Mouse (Mus musculus): Measurements from ENCODE around the gene Slc6a11.
A peak's percentile ranks its signal among the peaks of the same experiment; 100 is the strongest.

Gene Slc6a11

DNA sequence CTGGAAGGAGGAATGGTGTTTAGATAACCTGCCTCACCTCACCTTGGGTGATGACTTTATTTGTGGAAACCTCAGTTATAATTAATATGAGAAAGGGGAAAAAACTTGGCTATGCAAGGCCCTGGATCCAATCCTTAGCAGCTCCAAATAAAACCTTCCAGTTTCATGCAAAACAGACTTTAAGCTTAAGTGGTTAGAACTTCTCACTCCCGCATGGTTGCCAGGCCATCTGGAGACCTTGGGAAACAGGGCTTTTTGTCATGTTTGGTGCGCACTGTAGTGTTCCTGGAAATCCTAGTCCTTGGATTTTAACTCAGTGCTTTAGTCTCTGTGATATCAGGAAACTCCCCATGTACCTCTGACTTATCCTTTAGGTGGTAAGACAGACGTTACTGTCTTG, 47.1 kb downstream of the Slc6a11 start:
- no peak for DNase-seq (ENCODE audit: low spot score in 2 of 2)

GRCm38 (mm10) chr6:114182366-114183179, 51.5 kb downstream of the Slc6a11 start:
- no peak for DNase-seq (ENCODE audit: low spot score in 2 of 2)

- DNase-seq (ENCODE audit: low spot score in 2 of 2) = no peak
These were observed 56.1 kb downstream of the Slc6a11 start for GRCm38 (mm10) chr6:114187121-114187520.

GRCm38 (mm10) chr6:114188869-114189268, 57.8 kb downstream of the Slc6a11 start:
- DNase-seq (ENCODE audit: low spot score in 2 of 2) = peak in 1 of 2 experiments; percentile 15

- no peak for DNase-seq (ENCODE audit: low spot score in 2 of 2)
These were observed 65.0 kb downstream of the Slc6a11 start for GRCm38 (mm10) chr6:114195998-114196397.

- DNase-seq (ENCODE audit: low spot score in 2 of 2) = no peak
These were observed 68.3 kb downstream of the Slc6a11 start for GRCm38 (mm10) chr6:114199200-114199845.

DNA sequence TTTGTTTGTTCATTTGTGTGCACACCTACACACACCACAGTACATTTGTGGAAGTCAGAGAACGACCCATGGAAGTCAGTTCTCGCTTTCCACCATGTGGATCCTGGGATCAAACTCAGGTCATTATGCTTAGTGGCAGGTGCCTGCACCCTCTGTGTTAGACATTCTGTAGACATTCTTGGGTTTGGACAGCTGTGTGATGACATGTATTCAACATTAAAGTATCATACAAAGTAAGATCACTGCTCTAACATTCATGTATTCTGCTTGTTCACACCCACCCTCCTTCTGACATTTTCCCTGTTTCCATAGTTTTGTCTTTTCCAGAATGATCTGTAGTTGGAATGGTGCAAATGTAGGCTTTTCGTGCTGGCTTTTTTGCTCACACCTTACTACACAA, 73.5 kb downstream of the Slc6a11 start:
- no peak for DNase-seq (ENCODE audit: low spot score in 2 of 2)

DNA sequence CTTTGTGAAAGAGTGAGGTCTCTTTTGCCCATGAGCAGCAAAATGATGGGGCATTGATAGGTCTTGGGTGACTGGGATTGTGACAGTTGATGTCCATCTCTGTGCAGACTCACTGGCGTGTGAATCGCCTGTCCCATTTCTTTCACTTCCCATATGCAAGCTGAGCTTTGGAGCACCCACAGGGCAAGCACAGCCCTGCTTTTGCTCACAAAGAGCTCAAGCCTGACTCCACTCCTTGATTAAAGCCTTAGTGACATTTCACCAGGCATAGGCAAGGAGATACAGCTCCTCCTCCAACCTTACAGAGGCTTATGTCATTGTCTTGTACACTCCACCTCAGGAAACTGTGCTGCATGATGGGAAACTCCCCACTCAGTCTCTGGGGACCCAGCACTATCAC, 77.3 kb downstream of the Slc6a11 start:
- no peak for DNase-seq (ENCODE audit: low spot score in 2 of 2)

- no peak for DNase-seq (ENCODE audit: low spot score in 2 of 2)
These were observed 83.4 kb downstream of the Slc6a11 start for GRCm38 (mm10) chr6:114214393-114214792.

DNA sequence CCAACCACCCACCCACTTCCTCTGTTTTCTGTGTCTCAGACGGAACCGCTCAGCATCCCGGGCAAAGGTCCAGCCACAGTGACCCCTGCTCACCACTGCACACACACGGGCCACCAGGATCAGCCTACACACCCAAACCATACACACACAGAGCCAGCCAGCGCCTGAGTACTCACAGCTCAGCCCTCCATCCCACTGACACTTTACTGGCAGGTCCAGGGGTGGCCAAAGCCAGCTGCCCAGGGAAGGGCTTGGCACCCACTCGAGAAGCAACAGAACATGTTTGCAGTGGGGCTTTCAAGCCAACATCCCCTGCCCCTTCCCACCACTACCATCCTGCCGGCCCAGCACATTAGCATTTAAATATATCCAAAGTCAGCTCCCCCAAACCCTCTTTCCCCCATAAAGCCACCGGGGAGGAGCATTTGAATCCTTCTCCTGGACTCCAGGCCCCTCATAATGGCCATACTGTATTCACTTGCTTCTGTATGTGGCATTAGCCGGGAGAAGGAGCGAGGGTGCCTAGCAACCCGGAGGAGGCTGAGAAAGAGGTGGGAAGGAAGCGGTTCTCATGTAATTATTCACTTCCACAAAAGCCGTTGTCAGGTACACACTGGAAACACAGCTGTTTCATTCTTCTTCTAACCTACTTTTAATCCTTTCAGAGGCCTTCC, 85.8 kb downstream of the Slc6a11 start:
- DNase-seq (ENCODE audit: low spot score in 2 of 2) = peak in 1 of 2 experiments; percentile 20

DNA sequence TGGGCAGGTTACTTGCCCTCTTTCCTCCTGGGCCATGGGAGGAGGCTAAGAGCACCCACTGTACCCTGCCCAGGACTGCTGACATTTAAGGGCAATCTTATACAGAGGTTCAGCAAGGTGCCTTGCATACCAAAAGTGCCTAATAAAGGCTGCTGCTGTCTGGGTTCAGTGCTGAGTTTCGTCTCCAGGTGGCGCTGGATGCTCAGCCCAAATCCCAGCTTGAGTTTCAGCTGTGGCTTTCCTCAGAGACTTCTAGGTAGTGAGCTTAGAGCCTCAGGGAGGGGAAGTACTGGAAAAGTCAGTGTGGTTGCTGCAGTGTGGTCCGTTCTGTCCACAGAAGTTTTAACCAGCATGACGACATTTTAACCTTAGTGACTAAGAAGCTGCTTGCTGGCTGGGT, 93.4 kb downstream of the Slc6a11 start:
- peak; percentile 33 to 34 for DNase-seq (ENCODE audit: low spot score in 2 of 2)

DNA sequence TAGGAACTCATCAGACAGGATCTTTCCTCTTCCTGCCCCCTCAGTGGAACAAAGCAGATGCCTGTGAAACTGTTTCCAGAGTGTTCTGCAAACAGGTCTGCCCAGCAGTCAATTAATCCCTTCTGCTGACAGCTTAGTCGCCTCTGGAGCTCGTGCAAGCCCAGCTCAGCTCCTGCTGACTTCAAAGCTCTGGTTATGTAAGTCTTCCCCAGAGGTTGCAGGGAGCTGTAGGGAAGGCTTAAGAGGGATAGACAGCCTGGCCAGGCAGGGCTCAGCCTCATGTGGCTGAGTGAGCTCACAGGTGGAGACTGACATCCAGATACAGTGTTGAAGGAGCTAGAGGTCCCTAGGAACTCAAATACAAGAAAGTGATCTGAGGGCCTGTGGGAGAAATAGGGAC, 96.3 kb downstream of the Slc6a11 start:
- no peak for DNase-seq (ENCODE audit: low spot score in 2 of 2)

- DNase-seq (ENCODE audit: low spot score in 2 of 2) = no peak
These were observed 97.2 kb downstream of the Slc6a11 start for GRCm38 (mm10) chr6:114228196-114228595.

- DNase-seq (ENCODE audit: low spot score in 2 of 2) = no peak
These were observed 108.0 kb downstream of the Slc6a11 start for GRCm38 (mm10) chr6:114238892-114239644.

GRCm38 (mm10) chr6:114245665-114246064, 114.6 kb downstream of the Slc6a11 start:
- DNase-seq (ENCODE audit: low spot score in 2 of 2) = no peak

- DNase-seq (ENCODE audit: low spot score in 2 of 2) = peak; percentile 60 to 68
These were observed 119.3 kb downstream of the Slc6a11 start for GRCm38 (mm10) chr6:114250311-114250710.

- DNase-seq (ENCODE audit: low spot score in 2 of 2) = peak; percentile 49 to 52
These were observed 123.9 kb downstream of the Slc6a11 start for GRCm38 (mm10) chr6:114254927-114255326.

DNA sequence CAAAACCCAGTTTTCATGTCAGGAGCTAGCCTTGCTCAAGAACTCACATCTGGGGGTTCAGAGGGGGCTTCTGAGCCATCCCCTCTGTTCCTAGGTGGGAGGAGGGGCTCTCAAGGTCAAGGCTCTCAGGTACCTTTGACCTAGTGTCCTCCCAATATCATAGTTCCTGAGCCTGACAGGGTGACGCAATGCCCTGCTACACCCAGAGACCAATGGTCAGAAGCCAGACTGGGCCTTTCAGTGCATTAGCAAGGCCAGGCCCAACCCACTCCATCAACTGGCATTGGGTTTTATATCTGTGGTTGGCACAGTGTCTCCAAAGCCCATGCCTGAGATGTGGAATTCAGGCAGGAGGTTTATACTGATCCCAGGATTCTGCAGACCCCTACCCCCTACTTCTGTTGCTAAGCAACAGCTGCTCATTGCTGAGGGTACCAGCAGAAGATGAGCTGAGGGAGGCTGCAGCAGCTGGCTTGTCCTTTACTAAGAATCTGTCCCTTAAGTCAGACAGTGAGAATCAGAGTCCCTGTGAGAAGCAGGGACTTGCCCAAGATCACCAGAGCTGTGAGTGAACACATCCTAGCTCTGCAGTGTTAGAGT, 126.8 kb downstream of the Slc6a11 start:
- DNase-seq (ENCODE audit: low spot score in 2 of 2) = no peak

DNA sequence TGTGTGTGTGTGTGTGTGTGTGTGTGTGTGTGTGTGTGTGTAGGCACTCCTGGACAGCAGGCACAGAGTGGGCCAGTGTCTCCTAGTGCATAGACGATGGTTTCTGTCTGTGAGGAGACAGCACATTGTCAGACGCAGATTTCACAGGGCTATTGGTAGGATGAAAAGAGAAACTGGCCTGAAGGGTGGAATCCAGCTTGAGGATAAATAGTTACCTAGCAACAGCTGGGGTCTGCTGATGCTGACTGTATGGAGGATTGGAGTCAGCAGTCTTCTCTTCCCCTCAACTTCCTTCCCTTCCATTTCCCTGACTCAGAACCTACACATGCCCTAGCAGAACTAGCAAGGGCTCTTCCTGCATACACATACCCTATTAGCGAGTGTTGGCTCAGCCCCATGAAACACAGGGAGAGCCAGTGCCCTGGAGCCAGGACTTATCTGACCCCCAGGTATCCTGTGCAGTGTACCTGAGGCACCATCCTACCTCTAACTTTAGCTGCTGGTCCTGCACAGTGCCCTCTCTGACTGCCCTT, 127.7 kb downstream of the Slc6a11 start:
- DNase-seq (ENCODE audit: low spot score in 2 of 2) = no peak

GRCm38 (mm10) chr6:114261609-114262008, 130.6 kb downstream of the Slc6a11 start:
- DNase-seq (ENCODE audit: low spot score in 2 of 2) = no peak

GRCm38 (mm10) chr6:114264010-114264409, 133.0 kb downstream of the Slc6a11 start:
- no peak for DNase-seq (ENCODE audit: low spot score in 2 of 2)

All from right cerebral cortex, postnatal 36 days (tissue).